Mouse (Mus musculus): ENCODE data around the gene Arhgap17. TPM values are rescaled to one million over a fixed set of nuclear protein-coding genes. Genes with fewer than 3 reads are reported as not detected.

Arhgap17 gene
- total and polyA plus RNA-seq, 3 experiments, result 6.7 to 56.1 (median 7.4) TPM

DNA sequence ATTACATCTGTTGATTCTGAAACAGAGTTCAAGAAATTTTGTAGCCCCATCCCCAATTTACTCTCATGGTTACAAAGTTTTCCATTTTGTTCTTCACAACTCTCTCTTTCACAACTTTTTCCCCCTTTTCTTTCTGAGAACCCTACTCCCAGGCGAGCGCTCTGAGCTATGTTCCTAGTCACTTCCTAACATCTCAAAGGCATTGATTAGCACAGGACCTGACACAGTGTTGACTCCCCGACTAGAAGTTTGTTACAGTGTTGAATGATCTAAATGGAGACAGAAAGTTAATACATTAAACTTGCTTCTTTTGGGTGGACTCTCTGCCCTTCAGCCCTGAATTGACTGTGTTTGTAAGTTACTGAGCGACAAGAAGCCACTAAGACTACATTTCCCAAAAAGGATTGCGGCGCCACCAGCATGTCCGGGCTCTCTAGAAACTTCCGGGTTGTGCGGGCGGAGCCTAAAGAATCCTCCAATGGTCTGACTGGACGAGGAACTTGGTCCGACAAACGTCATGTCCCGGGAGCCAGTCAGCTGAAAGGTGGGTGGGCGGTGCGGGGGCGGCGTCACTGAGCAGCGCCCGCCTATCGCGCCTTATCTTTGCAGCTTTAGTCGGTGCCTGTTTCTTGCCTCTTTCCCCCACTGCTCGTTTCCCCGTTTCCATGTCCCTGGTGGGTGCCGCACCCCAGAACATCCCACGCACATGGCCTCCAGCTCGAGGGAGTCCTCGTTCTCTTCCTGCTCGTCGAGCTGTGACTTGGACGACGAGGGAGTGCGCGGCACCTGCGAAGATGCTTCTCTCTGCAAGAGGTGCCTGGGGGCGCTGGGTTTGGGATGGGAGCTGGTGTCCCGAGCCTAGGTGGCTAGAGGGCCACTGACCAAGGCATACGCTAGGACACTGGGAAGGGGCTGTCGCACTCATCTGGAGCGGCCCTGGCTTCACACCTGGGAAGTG, 8.0 kb upstream of the Arhgap17 start (continued):
- no peak; the same call in 1 of the 2 replicates for TF ChIP-seq NRF1 (IDR thresholded peaks at IDR 0.05; ENCODE audit: low read depth, low read length)
- peak; percentile 65; the same call in 1 of the 2 replicates for TF ChIP-seq TCF12 (IDR thresholded peaks at IDR 0.05; ENCODE audit: low read depth, low read length)
- TF ChIP-seq ELF1 (IDR thresholded peaks at IDR 0.05; ENCODE audit: low read depth, low read length), result peak; percentile 99
- TF ChIP-seq MYC (IDR thresholded peaks at IDR 0.05; ENCODE audit: low read depth, low read length), result peak; percentile 25; the same call in 1 of the 2 replicates
- TF ChIP-seq RCOR1 (conservative IDR thresholded peaks at IDR 0.05; ENCODE audit: low read depth, low read length), result no peak
- peak; percentile 85 for TF ChIP-seq NELFE (IDR thresholded peaks at IDR 0.05; ENCODE audit: low read depth, low read length)
- TF ChIP-seq RAD21 (IDR thresholded peaks at IDR 0.05; ENCODE audit: low read depth, low read length), result no peak
- TF ChIP-seq HCFC1 (IDR thresholded peaks at IDR 0.05; ENCODE audit: low read depth, low read length), result peak; percentile 99

DNA sequence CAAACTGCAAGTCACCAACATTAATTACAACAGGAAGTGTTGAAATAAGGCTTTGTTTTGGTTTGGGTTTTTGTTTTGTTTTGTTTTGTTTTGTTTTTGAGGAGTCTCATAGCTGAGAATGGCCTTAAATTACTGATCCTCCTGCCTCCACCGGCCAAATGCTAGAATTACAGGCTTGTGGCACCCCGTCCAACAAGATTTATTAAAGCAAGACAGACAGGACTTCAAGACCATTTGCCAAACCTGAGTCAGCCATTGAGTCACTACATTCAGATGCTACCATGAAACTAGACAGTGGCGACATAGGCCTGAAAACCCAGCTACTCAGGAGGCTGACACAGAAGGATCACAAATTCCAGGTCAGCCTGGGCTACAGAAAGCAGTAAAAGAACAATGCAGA, 1.8 kb upstream of the Arhgap17 start:
- dilution Hi-C loops (cut with MboI; ENCODE audit: extremely low pct_ligation_motif_present, extremely low pct_unique_long_range_greater_than_20kb, low sequenced_read_pairs), result no loop called here
- no peak overlapping the region for H3K4me2 ChIP-seq (ENCODE audit: insufficient read depth, low read depth, poor library complexity, severe bottlenecking)
- in situ Hi-C loops (cut with MboI; ENCODE audit: low pct_ligation_motif_present, low pct_unique_long_range_greater_than_20kb, low sequenced_read_pairs), result loop anchor here (5.0 kb wide), 1 partner anchor 54 kb away; no protein-coding TSS in a partner anchor

DNA sequence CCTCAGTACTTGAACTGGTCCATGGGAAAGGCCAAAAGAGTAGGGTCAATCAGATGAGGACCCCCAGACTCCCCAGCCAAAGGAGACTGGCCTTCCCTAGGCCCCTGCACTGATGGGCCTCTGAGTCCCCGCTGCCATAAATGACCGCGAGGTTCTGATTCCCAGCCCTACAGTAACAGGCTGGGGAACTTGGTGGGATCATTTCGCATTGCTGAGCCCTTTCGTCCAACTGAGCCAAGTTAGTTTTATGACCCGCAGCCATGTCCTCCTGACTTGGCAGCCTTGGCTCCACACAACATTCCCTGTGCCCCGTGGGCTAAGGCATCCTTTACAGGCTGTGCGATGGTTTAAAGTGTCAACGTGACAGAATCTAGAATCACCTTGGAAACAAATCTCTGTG, 985 bp upstream of the Arhgap17 start:
- peak overlapping the region; percentile 52; the same call in 1 of the 2 replicates for H3K4me2 ChIP-seq (ENCODE audit: insufficient read depth, low read depth, poor library complexity, severe bottlenecking)
- dilution Hi-C loops (cut with MboI; ENCODE audit: extremely low pct_ligation_motif_present, extremely low pct_unique_long_range_greater_than_20kb, low sequenced_read_pairs) (no loop called here), in situ Hi-C loops (cut with MboI; ENCODE audit: low pct_ligation_motif_present, low pct_unique_long_range_greater_than_20kb, low sequenced_read_pairs) (loop anchor here (5.0 kb wide), 1 partner anchor 53 kb away; no protein-coding TSS in a partner anchor)
- peaks cover 0 to 15% of the 10 kb centered on the region in 2 experiments for H3K36me3 ChIP-seq (replicated peaks in 1 of 2; ENCODE audit: control insufficient read depth in 1 of 2, insufficient read depth in 1 of 2, low read length in 1 of 2)
- DNase-seq (ENCODE audit: extremely low read depth), result no peak
- H3K27ac ChIP-seq (ENCODE audit: insufficient read depth, low read depth), result no peak overlapping the region
- H3K79me2 ChIP-seq (replicated peaks; ENCODE audit: control insufficient read depth, extremely low read depth, insufficient read depth, poor library complexity, severe bottlenecking), result peaks cover 22% of the 10 kb centered on the region
- no peaks in the 10 kb centered on the region for H3K9me3 ChIP-seq (replicated peaks; ENCODE audit: low read length)
- peaks cover 20 to 33% of the 10 kb centered on the region in 2 experiments for H3K4me1 ChIP-seq (ENCODE audit: control insufficient read depth in 1 of 2, insufficient read depth in 2 of 2)
- TF ChIP-seq USF1 (IDR thresholded peaks at IDR 0.05; ENCODE audit: low read depth, low read length) (no peak), KAT2A (IDR thresholded peaks at IDR 0.05; ENCODE audit: insufficient replicate concordance, low read length) (no peak), MAFK (IDR thresholded peaks at IDR 0.05; ENCODE audit: insufficient replicate concordance, low read length) (no peak)
- peak overlapping the region in 1 of 3 experiments; percentile 67 for H3K4me3 ChIP-seq (replicated peaks in 1 of 3; ENCODE audit: low read depth in 2 of 3, low read length in 2 of 3, poor library complexity in 1 of 3)
- H3K27me3 ChIP-seq (replicated peaks), result peaks cover 5% of the 10 kb centered on the region
- H3K9ac ChIP-seq (ENCODE audit: insufficient read depth, low read depth), result no peak overlapping the region; the same call in 1 of the 2 replicates

More for the DNA sequence above, 1.8 kb upstream of the Arhgap17 start:
- Histone ChIP-seq H3K36me3 (replicated peaks in 1 of 2; ENCODE audit: control insufficient read depth in 1 of 2, insufficient read depth in 1 of 2, low read length in 1 of 2) (peaks cover 0 to 8% of the 10 kb centered on the region in 2 experiments), H3K9me3 (replicated peaks; ENCODE audit: low read length) (no peaks in the 10 kb centered on the region), H3K27me3 (replicated peaks) (peaks cover 5% of the 10 kb centered on the region), H3K27ac (ENCODE audit: insufficient read depth, low read depth) (no peak overlapping the region), H3K4me3 (replicated peaks in 1 of 3; ENCODE audit: low read depth in 2 of 3, low read length in 2 of 3, poor library complexity in 1 of 3) (no peak overlapping the region), H3K79me2 (replicated peaks; ENCODE audit: control insufficient read depth, extremely low read depth, insufficient read depth, poor library complexity, severe bottlenecking) (peaks cover 14% of the 10 kb centered on the region), H3K9ac (ENCODE audit: insufficient read depth, low read depth) (no peak overlapping the region), H3K4me1 (ENCODE audit: control insufficient read depth in 1 of 2, insufficient read depth in 2 of 2) (peaks cover 19 to 25% of the 10 kb centered on the region in 2 experiments)
- DNase-seq (ENCODE audit: extremely low read depth), result no peak
- TF ChIP-seq CTCF (conservative IDR thresholded peaks at IDR 0.05 in 1 of 2, IDR thresholded peaks at IDR 0.05 in 1 of 2; ENCODE audit: low read depth in 2 of 2, low read length in 2 of 2) (peak in 1 of 2 experiments; percentile 36; a peak in 2 of 4 replicates), SMC3 (IDR thresholded peaks at IDR 0.05; ENCODE audit: low read depth, low read length) (peak; percentile 27; the same call in 1 of the 2 replicates), PAX5 (IDR thresholded peaks at IDR 0.05; ENCODE audit: low read length) (no peak), RAD21 (IDR thresholded peaks at IDR 0.05; ENCODE audit: low read depth, low read length) (peak; percentile 31)

Data from CH12.LX (cell line).